Mouse (Mus musculus): Measurements from ENCODE around the gene Aff4. TPM values are rescaled to one million over a fixed set of nuclear protein-coding genes. Genes with fewer than 3 reads are reported as not detected.
"Not testable (repeated sequence)": the region's sequence is repeated elsewhere in the genome, so short reads cannot be mapped to it uniquely, and the experiment has no call there.

The Aff4 gene
- polyA plus RNA-seq, 1 experiment, result 18.7 TPM

- Histone ChIP-seq H3K27me3 (replicated peaks; ENCODE audit: control insufficient read depth, insufficient read depth, low read length) (no peaks in the 10 kb centered on the region), H3K36me3 (ENCODE audit: control insufficient read depth, insufficient read depth, low read length) (no peaks in the 10 kb centered on the region), H3K4me1 (ENCODE audit: control insufficient read depth, insufficient read depth, low read length) (peaks cover 13% of the 10 kb centered on the region), H3K4me3 (ENCODE audit: insufficient read depth, low read depth, low read length) (no peak overlapping the region), H3K27ac (ENCODE audit: insufficient read depth, low read depth, low read length) (peak overlapping the region; percentile 73)
- TF ChIP-seq CTCF (conservative IDR thresholded peaks at IDR 0.05; ENCODE audit: insufficient read depth, insufficient read length, low read depth, low read length) (no peak), POLR2A (IDR thresholded peaks at IDR 0.05; ENCODE audit: low read depth, low read length) (no peak)
- peak; percentile 93 for DNase-seq
- WGBS, result 9% methylated on average over 2 of the region's 2 CpGs
Measured at GRCm38 (mm10) chr11:53308884-53309310, 41.7 kb upstream of the Aff4 start.

GRCm38 (mm10) chr11:53311385-53311784 is 39.2 kb upstream of the Aff4 start:
- WGBS, result 46% methylated on average over 1 of the region's 1 CpGs
- H3K27me3 ChIP-seq (replicated peaks; ENCODE audit: control insufficient read depth, insufficient read depth, low read length), result no peaks in the 10 kb centered on the region
- DNase-seq, result no peak
- H3K4me3 ChIP-seq (ENCODE audit: insufficient read depth, low read depth, low read length), result no peak overlapping the region
- H3K27ac ChIP-seq (ENCODE audit: insufficient read depth, low read depth, low read length), result no peak overlapping the region
- peaks cover 13% of the 10 kb centered on the region for H3K4me1 ChIP-seq (ENCODE audit: control insufficient read depth, insufficient read depth, low read length)
- no peaks in the 10 kb centered on the region for H3K36me3 ChIP-seq (ENCODE audit: control insufficient read depth, insufficient read depth, low read length)
- TF ChIP-seq POLR2A (IDR thresholded peaks at IDR 0.05; ENCODE audit: low read depth, low read length) (no peak), CTCF (conservative IDR thresholded peaks at IDR 0.05; ENCODE audit: insufficient read depth, insufficient read length, low read depth, low read length) (no peak)

- DNase-seq; H3K36me3 ChIP-seq (ENCODE audit: control insufficient read depth, insufficient read depth, low read length); H3K27ac ChIP-seq (ENCODE audit: insufficient read depth, low read depth, low read length); H3K4me3 ChIP-seq (ENCODE audit: insufficient read depth, low read depth, low read length); H3K27me3 ChIP-seq (replicated peaks; ENCODE audit: control insufficient read depth, insufficient read depth, low read length): not testable (repeated sequence)
- WGBS, result 54% methylated on average over 1 of the region's 1 CpGs
- H3K4me1 ChIP-seq (ENCODE audit: control insufficient read depth, insufficient read depth, low read length), result peaks cover 11% of the 10 kb centered on the region
Measured at GRCm38 (mm10) chr11:53312823-53313222, 37.8 kb upstream of the Aff4 start.

- no peaks in the 10 kb centered on the region for H3K27me3 ChIP-seq (replicated peaks; ENCODE audit: control insufficient read depth, insufficient read depth, low read length)
- H3K4me1 ChIP-seq (ENCODE audit: control insufficient read depth, insufficient read depth, low read length), result no peaks in the 10 kb centered on the region
- WGBS, result 20% methylated on average over 1 of the region's 1 CpGs
- no peak overlapping the region for H3K4me3 ChIP-seq (ENCODE audit: insufficient read depth, low read depth, low read length)
- TF ChIP-seq POLR2A (IDR thresholded peaks at IDR 0.05; ENCODE audit: low read depth, low read length) (no peak), CTCF (conservative IDR thresholded peaks at IDR 0.05; ENCODE audit: insufficient read depth, insufficient read length, low read depth, low read length) (no peak)
- no peaks in the 10 kb centered on the region for H3K36me3 ChIP-seq (ENCODE audit: control insufficient read depth, insufficient read depth, low read length)
- peak; percentile 66 for DNase-seq
- no peak overlapping the region for H3K27ac ChIP-seq (ENCODE audit: insufficient read depth, low read depth, low read length)
Measured at GRCm38 (mm10) chr11:53314770-53315173, 35.9 kb upstream of the Aff4 start.

- WGBS, result 69% methylated on average over 6 of the region's 6 CpGs
- TF ChIP-seq CTCF (conservative IDR thresholded peaks at IDR 0.05; ENCODE audit: insufficient read depth, insufficient read length, low read depth, low read length) (no peak), POLR2A (IDR thresholded peaks at IDR 0.05; ENCODE audit: low read depth, low read length) (no peak)
- H3K27me3 ChIP-seq (replicated peaks; ENCODE audit: control insufficient read depth, insufficient read depth, low read length), result no peaks in the 10 kb centered on the region
Measured at GRCm38 (mm10) chr11:53316996-53317395, 33.6 kb upstream of the Aff4 start.

GRCm38 (mm10) chr11:53318041-53318440 is 32.6 kb upstream of the Aff4 start:
- no peak overlapping the region for H3K27ac ChIP-seq (ENCODE audit: insufficient read depth, low read depth, low read length)
- TF ChIP-seq POLR2A (IDR thresholded peaks at IDR 0.05; ENCODE audit: low read depth, low read length) (no peak), CTCF (conservative IDR thresholded peaks at IDR 0.05; ENCODE audit: insufficient read depth, insufficient read length, low read depth, low read length) (no peak)
- no peak overlapping the region for H3K4me3 ChIP-seq (ENCODE audit: insufficient read depth, low read depth, low read length)
- no peaks in the 10 kb centered on the region for H3K36me3 ChIP-seq (ENCODE audit: control insufficient read depth, insufficient read depth, low read length)
- H3K27me3 ChIP-seq (replicated peaks; ENCODE audit: control insufficient read depth, insufficient read depth, low read length), result no peaks in the 10 kb centered on the region
- H3K4me1 ChIP-seq (ENCODE audit: control insufficient read depth, insufficient read depth, low read length), result no peaks in the 10 kb centered on the region
- WGBS, result 81% methylated on average over 7 of the region's 7 CpGs
- no peak for DNase-seq

More at GRCm38 (mm10) chr11:53316996-53317395, 33.6 kb upstream of the Aff4 start:
- Histone ChIP-seq H3K27ac (ENCODE audit: insufficient read depth, low read depth, low read length) (no peak overlapping the region), H3K4me1 (ENCODE audit: control insufficient read depth, insufficient read depth, low read length) (no peaks in the 10 kb centered on the region), H3K36me3 (ENCODE audit: control insufficient read depth, insufficient read depth, low read length) (no peaks in the 10 kb centered on the region), H3K4me3 (ENCODE audit: insufficient read depth, low read depth, low read length) (no peak overlapping the region)
- DNase-seq, result no peak

GRCm38 (mm10) chr11:53318568-53318967 is 32.1 kb upstream of the Aff4 start:
- not testable (repeated sequence) for H3K4me1 ChIP-seq (ENCODE audit: control insufficient read depth, insufficient read depth, low read length); DNase-seq; H3K36me3 ChIP-seq (ENCODE audit: control insufficient read depth, insufficient read depth, low read length); H3K27me3 ChIP-seq (replicated peaks; ENCODE audit: control insufficient read depth, insufficient read depth, low read length); H3K4me3 ChIP-seq (ENCODE audit: insufficient read depth, low read depth, low read length); H3K27ac ChIP-seq (ENCODE audit: insufficient read depth, low read depth, low read length)
- 93% methylated on average over 3 of the region's 3 CpGs for WGBS

GRCm38 (mm10) chr11:53319867-53320266 is 30.8 kb upstream of the Aff4 start:
- not testable (repeated sequence) for DNase-seq; H3K27me3 ChIP-seq (replicated peaks; ENCODE audit: control insufficient read depth, insufficient read depth, low read length)
- WGBS, result 94% methylated on average over 13 of the region's 13 CpGs

More at GRCm38 (mm10) chr11:53319867-53320266, 30.8 kb upstream of the Aff4 start:
- H3K4me3 ChIP-seq (ENCODE audit: insufficient read depth, low read depth, low read length); H3K4me1 ChIP-seq (ENCODE audit: control insufficient read depth, insufficient read depth, low read length); H3K27ac ChIP-seq (ENCODE audit: insufficient read depth, low read depth, low read length); H3K36me3 ChIP-seq (ENCODE audit: control insufficient read depth, insufficient read depth, low read length): not testable (repeated sequence)

Data from kidney, adult 2 months (tissue).